Mouse (Mus musculus): ENCODE measurements around the gene Rrh.

GRCm38 (mm10) chr3:129827691-129828090, 5.3 kb upstream of the Rrh start:
- TF ChIP-seq GATA1 (IDR thresholded peaks at IDR 0.05; ENCODE audit: borderline replicate concordance, low read length) (no peak), FLI1 (IDR thresholded peaks at IDR 0.05; ENCODE audit: low read length) (no peak)

All from megakaryocyte, embryonic 14.5 days (primary cell).